Mouse (Mus musculus): ENCODE measurements around the gene Nhsl2. TPM values are rescaled to one million over a fixed set of nuclear protein-coding genes. Genes with fewer than 3 reads are reported as not detected.

Nhsl2 gene
- total and polyA plus RNA-seq, 3 experiments = 2.5 to 8.4 (median 2.9) TPM

DNA sequence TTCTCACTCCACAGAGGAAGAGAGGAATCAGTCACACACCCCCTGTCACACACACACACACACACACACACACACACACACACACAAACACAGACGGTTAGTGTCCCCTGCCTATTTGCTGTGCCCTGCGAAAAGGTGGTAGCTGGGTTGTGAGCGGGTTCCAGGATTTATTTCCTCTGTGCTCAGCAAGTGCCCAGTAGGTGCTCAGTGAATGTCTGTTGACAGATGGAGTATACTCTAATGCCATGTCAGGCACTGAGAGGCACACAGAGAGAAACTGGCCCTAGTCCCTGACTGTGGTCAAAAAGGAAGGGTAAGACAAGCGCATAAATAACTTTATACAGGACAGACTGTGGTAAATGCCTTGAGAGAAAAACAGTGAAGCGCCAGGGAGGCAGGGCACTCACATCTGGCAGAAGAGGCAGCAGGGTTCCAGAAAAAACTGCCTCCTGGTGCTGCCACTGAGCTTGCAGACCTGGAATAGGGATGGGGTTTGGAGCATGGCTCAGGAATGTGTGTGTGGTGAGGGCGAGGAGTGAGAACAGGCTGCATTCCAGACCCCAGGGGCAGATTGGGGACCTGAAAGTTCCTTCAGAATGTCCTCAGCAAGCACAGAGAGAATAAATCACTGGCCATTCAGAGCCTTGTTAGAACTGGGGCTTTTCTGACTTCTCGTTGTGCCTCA, 52.8 kb downstream of the Nhsl2 start:
- no peak for DNase-seq

DNA sequence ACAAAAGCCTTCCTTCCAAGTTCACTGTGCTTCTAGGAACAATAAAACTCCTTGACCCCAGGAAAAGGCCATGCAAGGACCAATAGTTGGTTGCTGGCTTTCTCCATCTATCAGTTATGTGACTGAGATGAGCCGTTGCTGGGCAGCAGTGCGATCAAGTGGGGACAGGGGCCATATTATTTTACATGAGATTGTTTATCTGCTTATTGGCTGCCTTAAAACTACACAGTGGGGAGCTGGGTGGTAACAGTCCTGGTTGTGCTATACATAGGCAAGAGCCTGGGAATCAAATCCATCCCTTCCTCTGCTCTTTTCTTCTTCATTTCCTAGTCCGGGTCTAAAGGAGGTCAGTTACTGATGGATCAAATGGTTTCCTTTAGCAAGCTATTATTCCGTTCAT, 53.4 kb downstream of the Nhsl2 start:
- no peak for DNase-seq

DNA sequence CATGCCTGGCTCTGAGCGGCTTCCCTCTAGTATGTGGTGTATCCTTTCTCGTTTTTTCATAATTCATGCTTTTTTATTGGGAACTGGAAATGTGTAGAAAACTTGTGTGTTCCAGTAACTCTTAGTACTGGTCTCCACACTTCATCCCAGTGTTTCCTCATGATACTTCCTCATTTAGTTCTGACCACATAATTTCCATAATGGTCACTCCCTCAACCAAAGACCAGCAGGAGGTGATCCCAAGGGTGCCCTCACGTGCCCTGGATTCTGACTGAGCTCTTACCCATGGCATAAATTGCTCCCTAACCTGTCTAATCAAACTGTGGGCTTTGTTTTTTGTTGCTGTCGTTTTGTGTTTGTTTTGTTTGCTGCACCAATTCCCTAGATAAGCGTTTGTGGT, 58.1 kb downstream of the Nhsl2 start:
- no peak for DNase-seq

DNA sequence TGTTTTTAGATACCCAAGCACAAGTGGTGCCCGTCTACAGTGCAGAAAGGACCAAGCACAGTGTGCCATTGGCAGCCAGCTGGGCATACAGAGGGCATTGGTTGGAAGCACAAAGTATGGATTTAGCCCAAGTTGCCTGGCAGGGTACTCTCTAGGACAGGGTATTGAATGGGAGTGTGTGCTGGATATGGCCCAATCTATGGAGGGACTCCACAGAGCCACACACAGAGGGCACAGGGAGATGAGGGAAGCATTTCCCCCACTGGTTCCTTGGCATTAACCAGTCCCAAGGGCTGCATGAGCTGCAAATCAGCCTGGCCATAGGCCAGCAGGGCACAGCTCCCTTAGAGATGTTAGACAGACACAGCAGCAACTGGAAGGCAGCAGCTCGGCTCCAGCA, 79.9 kb downstream of the Nhsl2 start:
- no peak for DNase-seq

DNA sequence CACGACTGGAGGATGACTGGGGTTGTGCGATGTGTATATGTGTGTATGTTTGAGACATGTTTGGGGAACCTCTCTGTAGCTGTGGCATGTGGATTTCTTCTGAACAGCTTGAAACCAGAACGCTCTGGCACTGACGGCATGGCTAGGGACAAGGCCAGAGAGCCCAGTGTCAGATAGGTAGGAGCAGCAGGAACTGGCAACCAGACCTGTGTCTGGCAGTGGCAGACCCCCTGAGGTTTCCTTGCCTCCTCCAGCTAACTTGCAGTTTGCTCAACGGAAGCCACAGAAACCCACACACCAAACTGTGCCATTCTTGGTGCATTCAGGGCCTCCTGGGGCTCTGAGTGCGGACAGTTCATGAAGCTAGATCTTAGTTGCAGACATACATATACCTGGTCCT, 81.1 kb downstream of the Nhsl2 start:
- DNase-seq = no peak

DNA sequence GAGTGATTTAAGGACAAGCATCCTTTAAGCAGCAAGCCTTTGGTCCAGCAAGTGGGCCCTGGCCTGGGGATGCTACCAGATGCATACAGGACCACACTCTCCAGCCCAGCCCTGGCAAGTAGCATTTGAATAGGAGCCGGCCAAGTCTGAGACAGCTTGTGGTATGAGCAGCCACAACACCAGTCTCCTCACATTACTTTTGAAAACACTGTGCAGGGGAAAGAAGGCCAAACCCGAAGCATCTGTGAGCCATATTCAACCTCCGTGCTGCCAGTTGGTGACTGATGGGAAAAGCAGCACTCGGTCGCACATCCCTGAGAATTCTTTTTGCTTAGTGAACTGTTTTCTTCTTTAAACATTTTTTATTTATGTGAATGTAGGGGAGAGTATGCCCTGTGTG, 81.8 kb downstream of the Nhsl2 start:
- DNase-seq = no peak

DNA sequence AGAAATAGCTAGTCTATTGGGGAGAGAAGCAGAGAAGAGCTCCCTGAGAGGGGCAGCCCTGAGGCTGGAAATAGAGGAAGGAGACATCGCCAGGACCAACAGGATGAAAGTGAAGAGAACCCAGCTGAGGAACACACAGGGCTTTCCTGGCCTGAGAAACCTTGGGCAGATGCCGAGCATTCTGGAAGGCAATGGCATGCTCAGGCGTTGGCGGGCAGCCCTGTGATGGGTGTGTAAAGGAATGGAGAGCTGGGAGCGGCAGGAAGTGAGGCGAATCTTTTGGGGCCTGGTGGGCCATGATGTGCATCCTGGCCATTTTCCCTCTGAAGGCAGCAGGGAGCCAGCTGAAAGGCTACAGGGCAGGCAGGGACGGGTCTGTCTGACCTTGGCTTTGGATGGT, 83.1 kb downstream of the Nhsl2 start:
- DNase-seq = peak; percentile 17

DNA sequence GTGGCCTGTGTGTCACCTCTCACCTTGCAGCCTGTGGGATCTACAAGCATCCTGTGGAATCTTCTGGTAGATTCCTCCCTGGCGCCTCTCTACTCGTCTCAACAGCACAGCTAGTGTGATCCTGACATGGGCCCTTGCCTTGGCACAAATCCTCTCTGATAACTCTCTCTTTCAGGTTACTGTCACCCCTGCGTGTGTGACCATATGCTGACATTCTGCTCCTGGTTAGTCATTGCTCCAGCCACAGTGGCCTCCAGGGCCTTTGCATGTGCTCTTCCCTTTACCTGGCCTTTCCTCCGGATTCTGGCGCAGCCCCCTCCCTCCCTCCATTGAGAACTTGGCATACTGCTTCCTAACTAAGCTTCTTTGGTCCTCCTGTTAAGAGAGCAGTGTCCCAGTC, 84.2 kb downstream of the Nhsl2 start:
- no peak for DNase-seq

DNA sequence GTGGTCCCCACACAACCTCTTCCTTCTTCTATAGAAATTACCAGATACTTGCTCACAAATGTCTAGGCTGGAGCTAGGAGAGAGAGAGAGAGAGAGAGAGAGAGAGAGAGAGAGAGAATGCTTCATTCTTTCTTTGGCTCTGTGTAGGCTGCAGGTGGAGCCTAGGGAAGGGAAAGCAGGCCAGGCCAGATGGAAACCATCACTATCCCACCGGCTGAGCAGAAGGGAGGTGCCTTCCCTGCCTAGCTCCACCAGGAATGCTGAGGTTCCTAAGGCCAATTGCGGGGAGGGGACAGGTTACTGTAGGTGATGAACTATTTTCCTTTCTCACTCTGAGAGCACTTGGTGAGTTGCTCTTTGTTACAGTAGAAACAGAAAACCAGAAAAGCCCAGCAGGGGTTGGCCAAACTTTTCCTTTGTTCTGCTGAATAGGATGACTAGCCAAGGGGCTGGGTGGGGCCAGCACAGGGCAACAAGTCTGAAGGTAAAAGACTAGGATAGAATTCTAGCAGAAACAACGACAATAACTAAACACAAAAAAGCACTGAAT, 86.2 kb downstream of the Nhsl2 start:
- no peak for DNase-seq

DNA sequence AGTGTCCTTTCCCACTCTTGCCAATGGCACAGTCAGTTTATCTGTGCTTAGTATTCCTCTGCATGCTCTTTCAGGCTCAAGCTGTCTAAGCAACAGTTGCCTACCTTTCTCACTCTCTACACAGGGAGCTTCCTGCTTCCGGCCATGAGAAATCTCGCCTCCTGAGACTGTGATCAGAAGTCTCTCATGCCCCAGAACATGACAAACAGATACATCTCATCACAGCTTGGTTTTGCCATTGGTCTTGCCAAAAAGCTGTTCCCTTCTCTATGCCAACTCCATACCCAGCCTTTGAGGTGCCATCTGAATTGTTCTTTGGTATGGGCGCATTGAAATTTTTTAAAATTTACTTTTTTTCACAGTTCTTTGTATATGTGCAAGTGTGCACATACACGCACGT, 90.3 kb downstream of the Nhsl2 start:
- no peak for DNase-seq

DNA sequence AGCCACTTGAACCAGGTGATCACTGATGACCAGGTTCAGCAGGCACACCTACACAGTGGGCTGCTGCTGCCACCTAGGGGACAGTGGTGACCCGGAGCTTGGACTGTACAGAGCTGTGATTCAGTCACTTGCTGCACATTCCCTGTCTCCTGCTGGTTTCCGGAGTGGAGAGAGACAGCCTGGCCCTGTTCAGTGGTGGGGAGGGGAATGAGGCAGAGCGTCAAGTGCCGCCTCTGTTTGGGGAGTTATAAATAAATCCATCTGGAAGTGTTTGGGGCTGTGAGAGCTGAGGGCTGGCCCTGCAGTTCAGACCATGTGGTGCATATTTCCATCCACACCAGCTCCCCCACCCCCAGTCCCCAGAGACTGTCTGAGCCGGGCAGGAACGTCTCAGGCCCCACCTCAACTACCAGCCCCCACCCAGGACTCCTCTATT, 93.3 kb downstream of the Nhsl2 start:
- peak; percentile 68 for DNase-seq

DNA sequence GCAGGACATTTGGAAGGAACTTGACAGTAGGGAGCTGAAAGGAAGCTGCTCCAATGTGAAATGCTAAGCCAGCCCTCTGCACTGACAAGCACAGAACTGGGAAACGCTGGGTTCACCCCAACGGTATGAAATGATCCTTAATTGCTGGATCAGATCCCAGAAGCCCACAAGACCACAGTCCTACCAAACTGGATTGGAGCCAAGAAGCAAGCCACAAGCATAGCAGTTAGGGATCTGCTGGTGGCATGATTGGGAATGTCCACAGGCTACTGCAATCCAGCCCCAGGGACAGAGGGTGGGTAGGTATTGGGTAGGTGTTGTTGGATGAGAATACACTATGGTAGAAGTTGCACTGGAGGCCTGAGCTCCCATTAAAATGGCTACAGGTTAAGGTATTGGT, 94.6 kb downstream of the Nhsl2 start:
- DNase-seq = no peak

DNA sequence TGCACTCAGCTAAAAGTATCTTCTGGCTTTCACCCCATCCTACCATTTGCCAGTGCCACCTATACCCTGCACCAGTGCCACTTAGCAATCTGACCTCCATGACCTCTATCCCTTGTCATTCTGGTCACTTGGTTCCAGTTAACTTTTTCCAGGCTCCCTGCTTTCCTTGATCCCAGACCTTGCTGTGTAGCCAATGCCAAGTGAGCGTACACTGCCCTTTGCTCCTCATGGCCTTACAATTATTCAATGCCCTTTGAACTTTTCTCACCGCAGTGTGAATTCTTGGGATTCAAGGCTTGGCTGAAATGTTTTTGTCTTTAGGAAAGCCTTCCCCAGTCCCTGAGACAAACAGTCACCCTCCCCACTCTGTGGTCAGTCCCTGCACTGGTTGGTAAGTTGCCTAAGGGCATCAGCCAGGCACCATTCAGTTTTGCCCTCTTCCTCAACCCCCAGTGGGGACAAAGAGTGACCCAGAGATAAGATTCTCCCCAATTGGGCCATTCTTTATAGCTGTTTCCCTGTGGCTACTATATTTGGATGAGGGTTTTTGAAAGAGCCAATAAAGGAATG, 95.7 kb downstream of the Nhsl2 start:
- DNase-seq = no peak

DNA sequence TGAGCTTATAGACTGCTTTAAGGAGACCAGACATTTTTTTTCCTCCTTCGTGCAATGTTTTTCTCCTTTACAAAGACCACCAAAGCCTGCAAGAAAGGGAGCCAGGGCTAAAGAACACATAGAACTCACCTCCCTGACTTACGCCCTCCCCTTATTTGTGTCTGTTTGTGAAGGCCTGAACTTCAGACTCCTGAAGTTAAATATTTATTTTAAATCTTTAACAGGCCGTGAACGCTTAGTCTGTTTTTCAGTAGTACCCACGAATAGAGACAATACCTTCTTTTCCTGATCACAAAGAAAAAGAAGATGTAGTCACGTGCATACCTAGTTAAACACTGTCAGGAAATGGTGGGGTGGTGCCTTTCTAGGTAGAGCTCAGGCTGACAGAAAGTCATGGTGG, 103.3 kb downstream of the Nhsl2 start:
- DNase-seq = no peak

DNA sequence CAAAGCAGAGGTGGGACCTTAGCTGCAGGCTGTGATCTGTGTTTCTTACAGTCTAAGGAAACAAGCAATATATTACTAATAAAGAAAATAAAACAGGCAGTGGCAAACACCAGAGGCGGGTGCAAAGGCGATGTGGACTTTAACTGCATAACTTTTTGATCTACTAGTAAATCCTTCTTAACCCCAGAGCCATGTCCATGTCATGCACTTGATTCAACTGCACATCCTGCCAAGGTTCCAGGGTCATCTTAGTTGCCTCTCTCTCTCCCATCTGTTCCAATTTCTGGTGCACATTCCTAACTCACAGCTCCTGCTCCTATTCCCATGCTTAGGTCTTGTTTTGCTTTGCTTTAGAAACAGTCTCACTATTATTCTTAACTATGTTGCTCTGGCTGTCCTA, 104.1 kb downstream of the Nhsl2 start:
- DNase-seq = no peak

DNA sequence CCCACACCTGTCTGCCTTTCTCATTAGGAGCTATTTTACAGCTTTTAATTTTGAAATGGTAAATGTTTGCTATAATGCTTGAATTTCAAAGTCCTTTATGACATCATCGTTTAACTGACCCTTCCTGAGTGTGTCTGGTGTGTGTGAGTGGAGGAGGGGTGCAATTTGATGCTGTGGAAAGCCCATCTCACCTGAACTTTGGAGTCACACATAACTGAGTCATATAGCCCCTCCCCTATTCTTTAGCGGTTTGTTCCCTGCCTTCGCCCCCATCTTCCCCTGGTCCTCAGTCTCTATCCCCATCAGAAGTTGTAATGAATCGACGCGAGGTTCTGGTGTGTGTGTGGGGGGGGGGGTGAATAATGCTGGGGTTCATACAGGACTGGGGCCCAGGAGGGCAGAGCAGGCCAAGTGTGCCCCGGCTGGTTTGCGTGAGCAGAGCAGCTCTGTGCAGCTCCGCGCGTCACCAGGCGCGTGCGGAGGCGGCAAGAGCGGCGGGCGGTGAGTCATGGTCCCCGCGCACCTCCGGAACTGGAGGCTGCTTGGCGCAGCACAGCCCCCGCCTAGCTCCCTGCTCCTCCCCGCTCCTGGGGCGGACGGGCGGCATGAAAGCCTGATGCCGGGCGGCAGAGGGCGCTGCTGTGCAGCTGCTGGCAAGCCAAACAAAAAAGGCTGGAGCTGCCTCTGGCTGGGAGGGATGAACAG, 104.8 kb downstream of the Nhsl2 start:
- peak; percentile 96 for DNase-seq

DNA sequence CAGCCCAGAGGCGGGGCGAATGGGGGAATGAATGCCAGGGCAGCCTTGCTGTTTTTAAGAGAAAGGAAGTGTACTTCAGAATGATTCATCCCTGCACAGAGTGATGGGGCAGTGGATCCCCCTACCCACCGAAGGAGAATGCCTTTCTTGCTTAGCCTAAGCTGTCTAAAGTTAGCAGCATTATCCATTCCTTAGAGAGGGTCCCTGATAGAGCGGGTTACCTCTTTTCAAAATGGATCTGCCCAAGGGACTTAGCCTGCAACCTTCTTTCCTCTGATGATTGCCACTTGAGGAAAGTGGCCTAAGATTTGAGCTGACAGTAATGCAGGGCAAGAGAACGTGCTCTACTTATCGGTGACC, 105.3 kb downstream of the Nhsl2 start:
- no peak for DNase-seq

DNA sequence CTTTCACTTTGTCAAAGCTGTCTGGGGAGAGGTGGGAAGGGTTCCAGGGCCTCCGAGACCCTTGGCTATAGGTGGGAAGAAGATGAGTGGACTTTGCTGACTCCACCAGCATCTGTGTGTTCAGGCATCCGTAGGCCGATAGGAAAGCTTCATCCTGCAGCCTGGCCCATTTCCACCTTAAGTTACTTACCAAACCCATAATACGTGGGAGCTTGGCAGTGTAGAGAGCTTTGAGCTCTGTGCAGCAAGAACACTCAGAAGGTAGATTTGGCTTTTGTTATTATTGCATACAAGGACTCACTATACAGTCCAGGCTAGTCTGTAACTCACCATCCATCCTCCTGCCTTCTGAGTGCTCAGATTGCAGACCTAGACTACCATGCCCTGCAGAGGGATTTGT, 112.7 kb downstream of the Nhsl2 start:
- no peak for DNase-seq

DNA sequence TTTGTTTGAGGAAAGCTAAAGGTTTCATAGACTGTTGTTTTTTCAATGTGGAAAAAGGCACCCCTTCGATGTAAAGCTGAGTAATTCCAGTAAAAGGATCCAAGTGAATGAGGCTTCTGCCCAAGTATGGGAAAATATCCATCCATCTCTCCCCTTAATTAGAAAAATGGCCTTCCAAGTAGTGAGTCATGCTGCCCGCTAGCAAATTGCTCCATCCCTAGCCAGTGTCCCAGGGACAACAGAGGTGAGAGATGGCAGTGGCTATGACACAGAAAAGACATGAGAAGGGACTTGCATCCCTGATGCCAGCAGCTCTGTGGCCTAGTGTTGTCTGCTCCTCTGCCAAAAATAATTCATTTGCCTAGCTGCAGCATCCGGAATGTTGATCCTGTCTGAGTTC, 114.5 kb downstream of the Nhsl2 start:
- DNase-seq = peak; percentile 67

DNA sequence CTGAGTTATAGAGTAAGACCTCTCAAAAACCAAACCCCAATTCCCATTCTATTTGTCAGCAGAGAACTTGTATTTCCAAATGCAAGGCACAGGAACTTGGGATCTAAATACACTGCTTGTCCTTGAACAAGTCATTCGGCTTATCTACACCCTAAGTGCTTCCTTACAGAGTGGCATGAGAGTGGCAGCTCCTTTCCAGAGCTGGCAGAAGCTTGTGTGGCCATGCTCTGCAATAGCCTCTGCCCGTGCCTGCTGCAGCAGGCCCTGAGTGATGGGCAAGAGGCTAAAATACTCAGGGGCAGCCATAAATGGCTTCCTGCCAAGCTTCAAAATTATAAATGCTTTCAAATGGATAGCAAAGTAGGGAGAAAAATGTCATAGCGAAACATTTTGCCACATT, 123.8 kb downstream of the Nhsl2 start:
- no peak for DNase-seq

DNA sequence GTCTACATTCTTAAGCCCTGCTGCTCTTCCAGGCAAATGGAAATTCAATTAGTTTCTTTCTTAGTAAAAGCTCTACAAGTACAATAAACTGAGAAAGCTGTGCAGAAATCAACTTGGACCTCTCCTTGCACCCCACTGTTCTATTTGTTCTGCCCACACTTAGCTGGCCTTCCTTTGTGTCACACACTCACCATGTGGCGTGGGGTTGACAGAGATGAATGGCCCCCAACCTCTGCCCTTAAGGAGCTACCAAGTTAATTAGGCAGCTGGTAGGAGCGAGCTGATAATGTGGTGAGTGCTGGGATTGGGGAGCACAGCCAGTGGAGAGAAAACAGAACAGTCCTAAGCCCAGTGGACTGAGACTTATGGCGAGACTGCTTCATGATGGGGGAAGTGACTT, 127.7 kb downstream of the Nhsl2 start:
- DNase-seq = no peak

DNA sequence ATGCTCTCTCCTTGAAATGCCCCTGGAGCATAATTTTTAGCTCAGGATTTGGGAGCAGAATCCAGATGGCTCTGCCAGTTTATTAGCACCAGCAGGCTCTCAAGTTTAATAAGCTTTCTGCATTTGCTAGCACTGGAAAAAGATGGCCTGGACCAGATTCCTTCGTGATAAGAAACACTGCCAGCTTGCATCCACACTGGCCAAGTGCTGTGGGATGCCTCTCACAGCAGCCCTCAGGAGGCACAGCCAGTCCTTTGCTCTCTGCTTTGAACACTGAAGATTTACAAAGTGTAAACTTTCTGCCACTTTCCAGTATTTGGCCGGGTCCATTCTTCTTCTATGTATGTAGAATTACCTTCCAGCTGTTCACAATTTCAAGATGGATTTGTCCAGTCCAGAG, 129.7 kb downstream of the Nhsl2 start:
- DNase-seq = no peak

DNA sequence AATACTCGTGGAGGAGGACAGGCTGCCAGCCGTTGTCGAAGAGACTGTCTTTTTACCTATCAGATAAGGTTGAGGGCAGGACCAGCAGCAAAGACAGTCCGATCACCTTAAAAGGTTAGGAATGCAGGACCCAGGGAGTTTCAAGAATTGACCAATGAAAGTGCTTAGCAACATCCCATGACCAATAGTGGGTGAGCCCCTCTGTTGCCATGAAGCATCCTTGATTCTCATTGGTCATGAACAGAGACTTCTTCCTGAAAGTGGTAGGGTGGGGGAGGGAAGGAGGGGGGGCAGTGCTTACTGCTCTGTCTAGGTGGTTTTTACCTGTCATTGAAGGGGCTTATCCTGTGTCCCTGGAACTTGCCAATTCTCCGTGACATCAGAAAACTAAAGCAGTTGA, 130.1 kb downstream of the Nhsl2 start:
- no peak for DNase-seq

DNA sequence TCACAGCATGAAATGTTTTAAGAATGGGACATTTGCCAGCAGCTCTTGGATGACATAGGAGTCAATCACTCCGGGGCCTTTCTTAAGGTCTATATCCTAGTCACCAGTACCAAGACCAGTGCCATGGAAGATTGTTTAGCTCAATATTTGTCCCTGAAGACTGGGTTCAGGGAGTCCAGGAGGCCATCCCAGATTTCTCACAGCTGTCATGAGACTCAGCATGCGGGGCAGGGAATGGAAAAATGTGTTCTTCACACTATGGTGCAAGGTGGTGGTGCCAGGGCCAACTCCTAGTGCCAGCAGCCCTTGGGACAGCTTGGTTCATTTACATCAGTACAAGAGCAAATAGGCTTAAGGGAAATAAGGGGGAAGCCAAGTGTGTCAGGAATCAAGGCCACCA, 131.4 kb downstream of the Nhsl2 start:
- no peak for DNase-seq

Measured in adrenal gland, adult 2 months (tissue).